Mouse (Mus musculus) kidney, adult 2 months (tissue): ENCODE measurements around the gene Igflr1.

ENCODE experiments used
- CTCF ChIP-seq: fragments of 200-500 bp; conservative IDR thresholded peaks from 2 replicates; pipeline ENCODE4 v1.5.1; 2011; ENCODE audit warnings: low read depth, mild to moderate bottlenecking, control low read depth, low read length, moderate library complexity, mixed read lengths; ENCODE audit not compliant: insufficient read depth, insufficient read length
- POLR2A ChIP-seq: fragments of 200-500 bp; IDR thresholded peaks from one replicate; pipeline ENCODE4 v1.6.1; 2011; ENCODE audit warnings: low read depth, low read length, control low read depth

DNA sequence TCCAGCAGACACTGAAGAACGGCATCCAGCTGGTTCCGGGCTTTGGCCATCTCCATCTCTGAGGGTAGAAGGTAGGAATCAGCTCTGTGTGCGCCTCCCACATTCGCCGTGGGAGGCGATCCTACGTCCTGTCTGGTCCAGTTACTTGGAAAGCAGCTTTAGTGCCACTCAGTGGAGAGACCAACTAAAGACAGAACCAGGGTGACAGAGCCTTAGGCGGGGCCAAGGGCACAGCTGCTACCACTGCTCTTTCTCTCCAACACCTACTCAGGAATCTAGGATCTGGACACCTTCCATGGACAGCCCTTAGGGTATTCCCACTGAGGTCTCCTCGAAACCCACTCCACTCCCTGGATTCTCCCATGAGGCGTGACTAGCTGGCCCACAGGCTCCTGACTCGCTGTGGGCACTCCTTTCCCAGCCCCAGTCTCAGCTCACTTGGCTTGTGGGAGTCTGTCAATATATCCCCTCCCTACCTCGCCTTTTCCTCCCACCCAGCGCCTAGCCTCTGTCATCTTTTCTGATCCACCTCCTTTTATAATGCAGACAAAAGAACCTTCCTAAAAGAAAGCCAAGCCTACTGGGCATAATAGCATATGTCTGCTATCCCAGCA, 7.2 kb upstream of the Igflr1 start:
- TF ChIP-seq POLR2A (no peak), CTCF (no peak)
